Mouse (Mus musculus): ENCODE measurements around the gene Mospd3. TPM values are rescaled to one million over a fixed set of nuclear protein-coding genes. Genes with fewer than 3 reads are reported as not detected.
A peak's percentile ranks its signal among the peaks of the same experiment; 100 is the strongest.

The Mospd3 gene
- polyA plus RNA-seq, 1 experiment = 164 TPM

GRCm38 (mm10) chr5:137597625-137598024 is 3.2 kb downstream of the Mospd3 start:
- Histone ChIP-seq H3K27me3 (ENCODE audit: control insufficient read depth, insufficient read depth, low read length) (no peaks in the 10 kb centered on the region), H3K36me3 (ENCODE audit: control insufficient read depth, insufficient read depth, low read length) (no peaks in the 10 kb centered on the region), H3K4me3 (ENCODE audit: low read depth, low read length) (no peak overlapping the region), H3K27ac (ENCODE audit: insufficient read depth, low read depth, low read length) (no peak overlapping the region), H3K4me1 (ENCODE audit: control insufficient read depth, insufficient read depth, insufficient read length, low read length) (peaks cover 12% of the 10 kb centered on the region)
- no peak for TF ChIP-seq POLR2A (IDR thresholded peaks at IDR 0.05; ENCODE audit: low read depth, low read length)
- no peak for TF ChIP-seq CTCF (IDR thresholded peaks at IDR 0.05; ENCODE audit: extremely low read depth, insufficient read length, insufficient replicate concordance, low read depth, low read length)
- 90% methylated on average over 6 of the region's 6 CpGs for WGBS

GRCm38 (mm10) chr5:137596601-137597261 is 4.1 kb downstream of the Mospd3 start:
- no peak overlapping the region for H3K27ac ChIP-seq (ENCODE audit: insufficient read depth, low read depth, low read length)
- no peaks in the 10 kb centered on the region for H3K27me3 ChIP-seq (ENCODE audit: control insufficient read depth, insufficient read depth, low read length)
- WGBS = 69% methylated on average over 28 of the region's 30 CpGs
- peaks cover 8% of the 10 kb centered on the region for H3K4me1 ChIP-seq (ENCODE audit: control insufficient read depth, insufficient read depth, insufficient read length, low read length)
- H3K36me3 ChIP-seq (ENCODE audit: control insufficient read depth, insufficient read depth, low read length) = no peaks in the 10 kb centered on the region
- TF ChIP-seq CTCF (IDR thresholded peaks at IDR 0.05; ENCODE audit: extremely low read depth, insufficient read length, insufficient replicate concordance, low read depth, low read length) (no peak), POLR2A (IDR thresholded peaks at IDR 0.05; ENCODE audit: low read depth, low read length) (no peak)
- peak overlapping the region; percentile 21 for H3K4me3 ChIP-seq (ENCODE audit: low read depth, low read length)

GRCm38 (mm10) chr5:137595921-137596320 is 4.9 kb downstream of the Mospd3 start:
- 84% methylated on average over 7 of the region's 7 CpGs for WGBS

GRCm38 (mm10) chr5:137590507-137590906 is 10.4 kb downstream of the Mospd3 start:
- no peak overlapping the region for H3K27ac ChIP-seq (ENCODE audit: insufficient read depth, low read depth, low read length)
- no peak overlapping the region for H3K4me3 ChIP-seq (ENCODE audit: low read depth, low read length)
- H3K27me3 ChIP-seq (ENCODE audit: control insufficient read depth, insufficient read depth, low read length) = no peaks in the 10 kb centered on the region
- no peaks in the 10 kb centered on the region for H3K36me3 ChIP-seq (ENCODE audit: control insufficient read depth, insufficient read depth, low read length)
- H3K4me1 ChIP-seq (ENCODE audit: control insufficient read depth, insufficient read depth, insufficient read length, low read length) = no peaks in the 10 kb centered on the region
- TF ChIP-seq CTCF (IDR thresholded peaks at IDR 0.05; ENCODE audit: extremely low read depth, insufficient read length, insufficient replicate concordance, low read depth, low read length) = no peak
- no peak for TF ChIP-seq POLR2A (IDR thresholded peaks at IDR 0.05; ENCODE audit: low read depth, low read length)
- 70% methylated on average over 5 of the region's 5 CpGs for WGBS

More at GRCm38 (mm10) chr5:137595921-137596320, 4.9 kb downstream of the Mospd3 start:
- H3K36me3 ChIP-seq (ENCODE audit: control insufficient read depth, insufficient read depth, low read length) = no peaks in the 10 kb centered on the region
- no peaks in the 10 kb centered on the region for H3K27me3 ChIP-seq (ENCODE audit: control insufficient read depth, insufficient read depth, low read length)
- TF ChIP-seq POLR2A (IDR thresholded peaks at IDR 0.05; ENCODE audit: low read depth, low read length) (no peak), CTCF (IDR thresholded peaks at IDR 0.05; ENCODE audit: extremely low read depth, insufficient read length, insufficient replicate concordance, low read depth, low read length) (no peak)
- H3K4me1 ChIP-seq (ENCODE audit: control insufficient read depth, insufficient read depth, insufficient read length, low read length) = peaks cover 8% of the 10 kb centered on the region
- H3K4me3 ChIP-seq (ENCODE audit: low read depth, low read length) = no peak overlapping the region
- no peak overlapping the region for H3K27ac ChIP-seq (ENCODE audit: insufficient read depth, low read depth, low read length)

GRCm38 (mm10) chr5:137584976-137585375 is 15.9 kb downstream of the Mospd3 start:
- 19% methylated on average over 8 of the region's 8 CpGs for WGBS
- no peaks in the 10 kb centered on the region for H3K4me1 ChIP-seq (ENCODE audit: control insufficient read depth, insufficient read depth, insufficient read length, low read length)
- no peak overlapping the region for H3K4me3 ChIP-seq (ENCODE audit: low read depth, low read length)
- H3K27ac ChIP-seq (ENCODE audit: insufficient read depth, low read depth, low read length) = no peak overlapping the region
- H3K27me3 ChIP-seq (ENCODE audit: control insufficient read depth, insufficient read depth, low read length) = peaks cover 11% of the 10 kb centered on the region; the same call in 1 of the 2 replicates
- TF ChIP-seq POLR2A (IDR thresholded peaks at IDR 0.05; ENCODE audit: low read depth, low read length) (no peak), CTCF (IDR thresholded peaks at IDR 0.05; ENCODE audit: extremely low read depth, insufficient read length, insufficient replicate concordance, low read depth, low read length) (peak; percentile 77; the same call in 1 of the 2 replicates)
- no peaks in the 10 kb centered on the region for H3K36me3 ChIP-seq (ENCODE audit: control insufficient read depth, insufficient read depth, low read length)

- WGBS = 17% methylated on average over 27 of the region's 27 CpGs
Observed at GRCm38 (mm10) chr5:137583670-137584169, 17.1 kb downstream of the Mospd3 start.

GRCm38 (mm10) chr5:137582702-137583101 is 18.2 kb downstream of the Mospd3 start:
- WGBS = 45% methylated on average over 8 of the region's 8 CpGs
- H3K4me1 ChIP-seq (ENCODE audit: control insufficient read depth, insufficient read depth, insufficient read length, low read length) = no peaks in the 10 kb centered on the region
- H3K27me3 ChIP-seq (ENCODE audit: control insufficient read depth, insufficient read depth, low read length) = peaks cover 11% of the 10 kb centered on the region; the same call in 1 of the 2 replicates
- H3K4me3 ChIP-seq (ENCODE audit: low read depth, low read length) = no peak overlapping the region
- TF ChIP-seq CTCF (IDR thresholded peaks at IDR 0.05; ENCODE audit: extremely low read depth, insufficient read length, insufficient replicate concordance, low read depth, low read length) = no peak
- H3K36me3 ChIP-seq (ENCODE audit: control insufficient read depth, insufficient read depth, low read length) = no peaks in the 10 kb centered on the region
- H3K27ac ChIP-seq (ENCODE audit: insufficient read depth, low read depth, low read length) = no peak overlapping the region

More at GRCm38 (mm10) chr5:137583670-137584169, 17.1 kb downstream of the Mospd3 start:
- TF ChIP-seq CTCF (IDR thresholded peaks at IDR 0.05; ENCODE audit: extremely low read depth, insufficient read length, insufficient replicate concordance, low read depth, low read length) = no peak
- TF ChIP-seq POLR2A (IDR thresholded peaks at IDR 0.05; ENCODE audit: low read depth, low read length) = no peak
- Histone ChIP-seq H3K4me3 (ENCODE audit: low read depth, low read length) (peak overlapping the region; percentile 37), H3K36me3 (ENCODE audit: control insufficient read depth, insufficient read depth, low read length) (no peaks in the 10 kb centered on the region), H3K4me1 (ENCODE audit: control insufficient read depth, insufficient read depth, insufficient read length, low read length) (no peaks in the 10 kb centered on the region), H3K27me3 (ENCODE audit: control insufficient read depth, insufficient read depth, low read length) (peaks cover 11% of the 10 kb centered on the region; the same call in 1 of the 2 replicates), H3K27ac (ENCODE audit: insufficient read depth, low read depth, low read length) (no peak overlapping the region)

Data from small intestine, adult 2 months (tissue).